Mouse (Mus musculus) left cerebral cortex, adult 9 months (tissue): ENCODE measurements around the gene Cep68.
"Not testable (repeated sequence)": the region's sequence is repeated elsewhere in the genome, so short reads cannot be mapped to it uniquely, and the experiment has no call there.

ENCODE experiments used
- DNase-seq, 2 experiments: peaks; one replicate each; pipeline ENCODE4 v3.0.0; 2022; ENCODE audit warnings: low spot score in 2 of 2

Gene Cep68

GRCm38 (mm10) chr11:20242366-20243056, 6.7 kb downstream of the Cep68 start:
- DNase-seq = no peak

GRCm38 (mm10) chr11:20241311-20241710, 7.9 kb downstream of the Cep68 start:
- DNase-seq = no peak

- no peak for DNase-seq
These were observed 8.9 kb downstream of the Cep68 start for GRCm38 (mm10) chr11:20240331-20240730.

GRCm38 (mm10) chr11:20239279-20239861, 9.9 kb downstream of the Cep68 start:
- no peak for DNase-seq

- DNase-seq = no peak
These were observed 11.3 kb downstream of the Cep68 start for GRCm38 (mm10) chr11:20237976-20238375.

- no peak for DNase-seq
These were observed 12.2 kb downstream of the Cep68 start for GRCm38 (mm10) chr11:20237018-20237417.

- no peak for DNase-seq
These were observed 15.0 kb downstream of the Cep68 start for GRCm38 (mm10) chr11:20234233-20234632.

GRCm38 (mm10) chr11:20232016-20232755, 17.0 kb downstream of the Cep68 start:
- DNase-seq = no peak

GRCm38 (mm10) chr11:20231128-20231878, 17.9 kb downstream of the Cep68 start:
- no peak for DNase-seq

- no peak for DNase-seq
These were observed 18.9 kb downstream of the Cep68 start for GRCm38 (mm10) chr11:20230286-20230685.

- no peak for DNase-seq
These were observed 19.9 kb downstream of the Cep68 start for GRCm38 (mm10) chr11:20229311-20229710.

GRCm38 (mm10) chr11:20228666-20229065, 20.6 kb downstream of the Cep68 start:
- DNase-seq = no peak

- no peak for DNase-seq
These were observed 23.3 kb downstream of the Cep68 start for GRCm38 (mm10) chr11:20225938-20226337.

- no peak for DNase-seq
These were observed 25.0 kb downstream of the Cep68 start for GRCm38 (mm10) chr11:20224196-20224595.

- not testable (repeated sequence) for DNase-seq
These were observed 27.6 kb downstream of the Cep68 start for GRCm38 (mm10) chr11:20221671-20222070.

- DNase-seq = no peak
These were observed 32.0 kb downstream of the Cep68 start for GRCm38 (mm10) chr11:20217227-20217626.

- DNase-seq = no peak
These were observed 32.8 kb downstream of the Cep68 start for GRCm38 (mm10) chr11:20216415-20216814.

GRCm38 (mm10) chr11:20214779-20215178, 34.5 kb downstream of the Cep68 start:
- no peak for DNase-seq

- DNase-seq = no peak
These were observed 37.4 kb downstream of the Cep68 start for GRCm38 (mm10) chr11:20211838-20212237.

GRCm38 (mm10) chr11:20207589-20207988, 41.6 kb downstream of the Cep68 start:
- DNase-seq = no peak

GRCm38 (mm10) chr11:20206626-20207223, 42.5 kb downstream of the Cep68 start:
- no peak for DNase-seq

- no peak for DNase-seq
These were observed 43.7 kb downstream of the Cep68 start for GRCm38 (mm10) chr11:20205538-20205937.
